Mouse (Mus musculus) brain, embryonic 14.5 days (tissue): ENCODE measurements around the gene Lrrc7. TPM values are rescaled to one million over a fixed set of nuclear protein-coding genes. Genes with fewer than 3 reads are reported as not detected.

Experiments used
- DNase-seq: peaks from one replicate; pipeline ENCODE4 v3.0.0-alpha.2; 2011; ENCODE audit warnings: low read depth
- CTCF ChIP-seq: fragments of 200-500 bp; IDR thresholded peaks from 2 replicates; pipeline ENCODE4 v1.5.1; 2012; ENCODE audit warnings: inconsistent platforms, mild to moderate bottlenecking, moderate library complexity, borderline replicate concordance; ENCODE audit not compliant: insufficient read depth, insufficient read length; ENCODE audit errors: extremely low read depth
- POLR2A ChIP-seq: fragments of 200-500 bp; IDR thresholded peaks from 2 replicates; pipeline ENCODE4 v1.6.1; 2012; ENCODE audit warnings: mild to moderate bottlenecking, inconsistent platforms, borderline replicate concordance; ENCODE audit not compliant: poor library complexity, insufficient read depth, insufficient read length, severe bottlenecking; ENCODE audit errors: extremely low read depth
- polyA plus RNA-seq: library from polyadenylated mRNA; depleted of rRNA; stranded (reverse); fragments of >200 nt; gene quantifications from 2 replicates; pipeline ENCODE4 v1.2.3, GENCODE M21; 2012

The Lrrc7 gene
- polyA plus RNA-seq, 1 experiment, result 9.5 TPM

GRCm38 (mm10) chr3:158528471-158528870, 33.5 kb downstream of the Lrrc7 start:
- TF ChIP-seq CTCF, result no peak
- TF ChIP-seq POLR2A, result no peak
- no peak for DNase-seq

DNA sequence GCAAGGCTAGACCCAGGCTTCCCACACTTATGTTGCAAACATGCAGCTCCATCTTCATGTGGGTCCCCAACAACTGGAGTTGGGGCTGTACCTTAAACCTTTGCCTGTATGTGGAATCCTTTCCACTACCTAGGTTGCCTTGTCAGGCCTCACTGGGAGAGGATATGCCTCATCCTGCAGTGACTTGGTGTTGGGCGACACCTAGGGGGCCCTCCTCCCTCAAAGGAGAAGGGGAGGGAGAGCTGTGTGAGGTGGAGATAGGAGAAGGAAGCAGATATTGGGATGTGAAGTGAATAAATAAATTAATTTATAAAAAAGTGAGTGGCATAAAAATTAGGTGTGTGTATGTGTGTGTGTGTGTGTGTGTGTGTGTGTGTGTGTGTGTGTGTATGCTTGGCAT, 68.3 kb downstream of the Lrrc7 start:
- DNase-seq, result no peak
- TF ChIP-seq POLR2A (no peak), CTCF (no peak)

DNA sequence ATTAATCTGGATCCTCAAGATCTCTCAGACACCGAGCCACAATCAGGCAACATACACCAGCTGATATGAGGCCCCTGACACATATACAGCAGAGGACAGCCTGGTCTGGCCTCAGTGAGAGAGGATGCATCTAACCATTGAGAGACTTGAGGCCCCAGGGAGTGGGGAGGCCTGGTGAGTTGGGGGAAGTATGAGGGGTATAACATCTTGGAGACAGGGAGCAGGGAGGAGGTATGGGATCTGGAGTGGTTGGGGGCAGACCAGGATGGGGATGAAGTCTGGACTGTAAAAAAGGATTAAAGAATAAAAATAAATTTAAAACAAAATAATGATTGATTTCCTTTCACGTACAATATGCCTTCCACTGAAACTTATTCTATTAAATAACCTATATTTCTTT, 82.3 kb downstream of the Lrrc7 start:
- TF ChIP-seq CTCF (no peak), POLR2A (no peak)
- DNase-seq, result no peak

GRCm38 (mm10) chr3:158400600-158400999, 161.4 kb downstream of the Lrrc7 start:
- no peak for TF ChIP-seq CTCF
- no peak for TF ChIP-seq POLR2A
- DNase-seq, result no peak

DNA sequence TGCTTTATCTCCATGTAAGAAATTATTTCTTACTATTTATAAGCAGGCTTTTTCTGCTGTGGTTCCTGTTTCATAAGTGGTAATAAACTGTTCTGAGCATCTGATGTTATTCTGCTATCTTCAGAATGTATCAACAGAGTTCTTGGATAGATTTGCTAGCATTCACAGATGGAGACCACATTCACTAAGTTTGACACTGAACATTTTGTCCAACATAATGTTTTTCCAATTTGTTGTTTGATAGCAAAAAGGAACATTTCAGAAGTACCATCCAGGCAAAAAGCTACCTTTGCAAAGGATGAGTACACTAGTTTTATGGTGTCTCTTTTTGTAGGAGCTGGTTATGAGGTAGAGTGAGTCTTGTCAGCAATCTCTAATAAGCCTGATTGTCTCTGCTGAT, 170.5 kb downstream of the Lrrc7 start:
- TF ChIP-seq CTCF (no peak), POLR2A (no peak)
- DNase-seq, result no peak

- TF ChIP-seq CTCF (no peak), POLR2A (no peak)
- DNase-seq, result no peak
Measured at GRCm38 (mm10) chr3:158388076-158388454, 174.0 kb downstream of the Lrrc7 start.

GRCm38 (mm10) chr3:158387413-158388075, 174.5 kb downstream of the Lrrc7 start:
- no peak for DNase-seq
- TF ChIP-seq CTCF (no peak), POLR2A (no peak)

DNA sequence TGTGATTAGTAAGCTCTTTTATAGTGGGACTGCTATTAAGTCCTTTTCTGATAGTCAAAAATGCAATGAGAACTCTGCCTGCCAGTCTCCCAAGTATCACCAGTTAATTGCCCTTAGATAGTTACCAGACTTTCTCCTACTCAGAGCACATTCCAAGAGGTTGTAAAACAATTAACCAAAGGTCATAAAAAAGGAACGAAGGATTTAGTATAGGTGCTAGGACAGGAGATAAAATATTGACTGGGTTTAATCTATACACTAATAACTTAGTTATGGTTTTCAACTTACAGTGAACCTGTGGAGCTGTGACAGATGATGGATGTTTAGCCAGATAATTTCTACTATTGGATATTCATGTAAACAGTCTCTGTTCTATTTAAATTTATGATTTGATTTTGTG, 175.2 kb downstream of the Lrrc7 start:
- TF ChIP-seq POLR2A, result no peak
- no peak for TF ChIP-seq CTCF
- no peak for DNase-seq

DNA sequence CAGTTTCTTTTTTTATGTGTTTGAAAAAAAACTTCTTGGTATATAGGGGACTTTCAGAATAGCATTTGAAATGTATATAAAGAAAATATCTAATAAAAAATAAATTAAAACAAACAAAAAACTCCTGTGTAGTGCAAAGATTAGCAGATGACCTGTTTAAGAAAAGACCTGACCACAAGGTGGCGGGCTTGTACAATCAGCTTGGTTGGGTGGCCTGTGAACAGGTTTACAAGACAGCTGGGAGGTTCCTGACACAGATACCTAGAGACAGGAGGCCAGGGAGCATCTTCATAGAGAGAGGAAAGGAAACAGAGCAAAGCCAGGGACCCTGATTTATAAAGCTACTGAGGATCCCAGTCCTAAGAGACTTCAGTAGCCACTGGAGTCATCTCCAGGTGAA, 186.1 kb downstream of the Lrrc7 start:
- DNase-seq, result peak; percentile 60
- TF ChIP-seq POLR2A (no peak), CTCF (peak; percentile 51; the same call in 1 of the 2 replicates)

DNA sequence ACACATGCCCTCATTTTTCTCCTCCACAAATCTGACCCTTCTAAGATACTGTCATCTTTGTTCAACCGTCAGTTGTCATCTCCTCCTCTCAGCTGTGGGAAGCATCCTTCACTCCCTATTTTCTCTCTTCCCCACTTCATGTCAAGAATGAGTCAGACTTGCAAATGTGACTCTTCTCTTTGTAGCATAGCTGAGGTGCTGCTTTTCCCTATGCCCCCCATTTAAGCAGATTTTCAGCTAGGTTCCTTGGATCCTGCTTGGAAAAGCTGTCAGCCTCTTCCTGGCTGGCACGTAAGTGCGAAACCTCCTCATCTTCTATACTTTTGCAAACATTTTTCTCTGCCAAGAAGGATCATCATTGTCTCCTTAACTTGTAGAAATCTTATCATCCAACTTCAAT, 192.9 kb downstream of the Lrrc7 start:
- DNase-seq, result no peak
- no peak for TF ChIP-seq POLR2A

GRCm38 (mm10) chr3:158365801-158366200, 196.2 kb downstream of the Lrrc7 start:
- no peak for TF ChIP-seq POLR2A
- no peak for TF ChIP-seq CTCF

DNA sequence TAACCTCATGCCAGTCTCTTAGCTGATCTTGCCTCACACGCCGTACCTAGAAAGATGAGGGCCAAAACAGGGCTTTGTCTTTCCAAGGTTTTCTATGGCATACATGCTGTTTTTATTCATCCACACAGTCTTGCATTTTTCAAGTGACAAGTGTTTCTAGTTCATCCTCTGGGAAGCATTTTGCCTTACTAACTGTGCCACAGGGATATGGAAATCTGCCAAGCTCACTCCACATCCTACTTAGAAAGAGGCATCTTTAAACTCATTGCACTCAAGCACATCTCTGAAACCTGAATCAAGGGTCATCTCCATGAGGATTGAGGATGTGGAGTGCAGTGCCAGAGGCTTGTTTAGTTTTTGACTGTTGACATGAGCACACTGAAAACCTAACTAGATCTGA, 199.9 kb downstream of the Lrrc7 start:
- no peak for TF ChIP-seq POLR2A
- TF ChIP-seq CTCF, result no peak
- DNase-seq, result peak; percentile 22

More at GRCm38 (mm10) chr3:158365801-158366200, 196.2 kb downstream of the Lrrc7 start:
- no peak for DNase-seq

DNA sequence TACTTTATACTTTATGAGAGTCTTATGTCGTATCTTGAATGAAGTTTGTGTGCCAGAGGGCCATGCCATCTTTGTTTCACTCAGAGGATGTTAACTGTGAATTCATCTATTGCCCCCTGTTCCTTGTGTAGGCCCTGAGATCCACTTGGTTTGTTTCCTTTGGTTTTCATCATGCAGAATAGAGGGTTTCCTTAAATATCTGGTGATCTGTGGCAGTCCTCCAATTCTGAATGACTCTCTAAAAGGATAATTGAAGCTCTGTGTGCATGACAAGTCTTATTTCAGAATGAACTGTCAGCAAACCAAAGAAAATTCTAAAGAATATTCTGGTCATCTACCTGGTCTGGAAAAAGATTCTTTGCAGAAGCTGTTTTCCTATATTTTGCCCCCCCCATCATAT, 205.3 kb downstream of the Lrrc7 start:
- no peak for TF ChIP-seq CTCF
- TF ChIP-seq POLR2A, result no peak
- DNase-seq, result no peak

DNA sequence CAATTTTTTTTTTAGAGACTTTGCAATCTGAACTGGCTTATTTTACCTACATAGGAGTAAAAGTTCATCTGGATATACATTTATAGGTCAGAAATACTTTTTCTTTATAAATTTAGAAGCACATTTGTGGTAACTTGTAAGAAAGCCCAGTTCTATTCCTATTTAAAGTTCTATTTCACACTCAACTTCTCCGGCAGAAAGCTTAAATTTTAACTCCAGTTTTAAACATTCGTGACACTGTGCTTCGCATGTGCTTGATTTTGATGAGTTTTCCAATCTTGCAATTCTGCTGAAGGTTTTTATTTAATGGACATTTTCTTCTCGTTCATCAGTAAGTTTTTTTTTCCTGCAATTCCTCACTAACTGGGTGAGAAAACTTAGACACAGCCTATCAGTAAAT, 205.8 kb downstream of the Lrrc7 start:
- DNase-seq, result no peak
- TF ChIP-seq POLR2A (no peak), CTCF (no peak)

GRCm38 (mm10) chr3:158340808-158341207, 221.2 kb downstream of the Lrrc7 start:
- TF ChIP-seq CTCF, result no peak
- no peak for TF ChIP-seq POLR2A
- DNase-seq, result no peak

GRCm38 (mm10) chr3:158330085-158330484, 231.9 kb downstream of the Lrrc7 start:
- TF ChIP-seq POLR2A (no peak), CTCF (no peak)
- DNase-seq, result peak; percentile 25

DNA sequence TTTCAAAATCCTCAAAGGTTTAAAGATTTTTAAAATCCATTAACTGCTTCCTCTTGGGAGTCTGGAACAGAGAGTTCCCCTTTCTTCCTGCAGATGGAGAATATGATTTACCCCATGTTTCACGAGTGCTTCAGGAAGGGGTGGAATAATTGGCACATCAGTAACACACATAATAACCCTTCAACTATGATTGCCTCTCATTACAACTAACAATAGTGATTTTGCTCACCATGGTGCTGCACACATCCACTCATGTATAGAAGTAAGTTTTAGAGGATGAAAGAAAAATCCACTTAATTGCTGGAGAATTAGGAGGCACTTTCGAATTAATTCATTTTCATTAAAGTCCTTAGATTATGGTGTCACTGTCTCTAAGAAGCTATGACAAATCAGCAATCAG, 251.6 kb downstream of the Lrrc7 start:
- peak; percentile 81 for DNase-seq
- TF ChIP-seq POLR2A (no peak), CTCF (no peak)
